7 mouse cellular contexts compared by ENCODE assay signal in genomic region chr7:65319047-65319725, GRCm38 (mm10).
A peak's percentile ranks its signal among the peaks of the same experiment; 100 is the strongest.
DNase-seq lines count a peak whose midpoint lies in the region; ATAC-seq and TF ChIP-seq lines count a peak whose summit lies in the region.

No protein-coding gene starts in this region.

- no peak for DNase-seq in G1E (ENCODE audit: low spot score)
- DNase-seq in adrenal gland, postnatal 10 days = peak; percentile 81
- peak; percentile 59 for DNase-seq in embryo, embryonic 11.5 days (ENCODE audit: low read depth, low spot score)
- DNase-seq in heart, postnatal 36 days = peak; percentile 70 to 78
- DNase-seq in layer of hippocampus, adult 18-20 months (ENCODE audit: low spot score in 2 of 2) = peak; percentile 46 to 88
- DNase-seq in right cerebral cortex, adult 18-20 months = peak; percentile 60

- no peaks in the 10 kb centered on the region for H3K4me1 ChIP-seq in G1E (ENCODE audit: insufficient read depth, low read depth, low read length)
- no peaks in the 10 kb centered on the region for H3K4me1 ChIP-seq in lung, embryonic 16.5 days (replicated peaks; ENCODE audit: control insufficient read depth, insufficient read depth, low read length)

- no peaks in the 10 kb centered on the region for H3K27me3 ChIP-seq in G1E (ENCODE audit: insufficient read depth, low read length)
- H3K27me3 ChIP-seq in lung, embryonic 16.5 days (ENCODE audit: control insufficient read depth, insufficient read depth, low read depth, low read length) = no peaks in the 10 kb centered on the region

- H3K36me3 ChIP-seq in G1E (replicated peaks) = peaks cover 77% of the 10 kb centered on the region
- peaks cover 36% of the 10 kb centered on the region for H3K36me3 ChIP-seq in lung, embryonic 16.5 days (ENCODE audit: control insufficient read depth, insufficient read depth, low read length)

- 68% methylated on average over 5 of the region's 5 CpGs for WGBS in lung, embryonic 16.5 days

- peak; percentile 63 for ATAC-seq in G1E (ENCODE audit: extremely low read depth, insufficient number of reproducible peaks, low FRiP score, poor library complexity, severe bottlenecking)
- ATAC-seq in lung, embryonic 16.5 days (ENCODE audit: low read depth) = peak; percentile 52; the same call in 1 of the 2 replicates

- no peak overlapping the region for H3K9ac ChIP-seq in lung, embryonic 16.5 days (ENCODE audit: low read length)

- no peaks in the 10 kb centered on the region for H3K9me3 ChIP-seq in G1E (replicated peaks)
- no peaks in the 10 kb centered on the region for H3K9me3 ChIP-seq in lung, embryonic 16.5 days (ENCODE audit: control insufficient read depth, low read length)

- H3K4me3 ChIP-seq in G1E (ENCODE audit: low read depth, low read length) = no peak overlapping the region
- no peak overlapping the region for H3K4me3 ChIP-seq in lung, embryonic 16.5 days (ENCODE audit: low read length)

- H3K27ac ChIP-seq in lung, embryonic 16.5 days (ENCODE audit: low read length) = no peak overlapping the region

- intact Hi-C loops in heart, postnatal 36 days (cut with DNase I) = loop anchor here (1.0 to 5.0 kb wide), 4 partner anchors 16 to 323 kb away; partner anchors contain the start of gene Tarsl2

- no peak overlapping the region for H3K4me2 ChIP-seq in lung, embryonic 16.5 days (ENCODE audit: low read depth, low read length)

- TF ChIP-seq CTCF in G1E (IDR thresholded peaks at IDR 0.05; ENCODE audit: low read depth, low read length) = peak; percentile 96
